Mouse (Mus musculus) adrenal gland, adult (tissue): ENCODE data around the gene Svbp.

Experiments used
- DNase-seq, 2 experiments: peaks; one replicate each; pipeline ENCODE4 v3.0.0; 2022 to 2023; ENCODE audit warnings: low spot score in 1 of 2; ENCODE audit not compliant: inconsistent age in 2 of 2

Svbp gene

GRCm38 (mm10) chr4:119244468-119245240, 49.5 kb downstream of the Svbp start:
- DNase-seq: no peak

- peak in 1 of 2 experiments; percentile 63 for DNase-seq
Measured at GRCm38 (mm10) chr4:119245556-119245955, 50.5 kb downstream of the Svbp start.

GRCm38 (mm10) chr4:119245961-119246360, 50.9 kb downstream of the Svbp start:
- no peak for DNase-seq

DNA sequence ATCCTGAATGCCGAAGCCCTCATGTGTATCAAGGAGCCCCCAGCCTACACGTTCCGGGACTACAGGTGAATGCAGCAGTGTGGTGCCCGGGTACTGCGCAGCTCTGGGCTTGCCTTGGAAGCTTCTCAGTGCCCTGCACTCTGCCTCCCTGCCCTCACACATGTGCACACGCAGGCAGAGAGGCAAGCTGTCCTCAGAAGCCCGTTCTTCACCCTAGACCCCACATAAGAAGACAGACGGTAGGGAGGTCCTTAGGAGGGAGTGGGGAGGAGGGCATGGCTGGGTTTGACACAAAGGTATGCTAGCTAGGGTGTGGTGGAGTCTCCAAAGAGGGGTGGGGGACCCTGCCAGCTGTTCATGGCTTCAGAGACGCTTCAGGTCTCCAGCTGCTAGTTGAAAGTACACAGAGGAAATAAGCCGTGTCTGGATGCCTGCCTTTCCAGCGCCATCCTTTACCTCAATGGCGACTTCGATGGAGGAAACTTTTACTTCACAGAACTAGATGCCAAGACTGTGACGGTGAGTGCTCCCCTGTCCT, 51.7 kb downstream of the Svbp start:
- DNase-seq: no peak

DNA sequence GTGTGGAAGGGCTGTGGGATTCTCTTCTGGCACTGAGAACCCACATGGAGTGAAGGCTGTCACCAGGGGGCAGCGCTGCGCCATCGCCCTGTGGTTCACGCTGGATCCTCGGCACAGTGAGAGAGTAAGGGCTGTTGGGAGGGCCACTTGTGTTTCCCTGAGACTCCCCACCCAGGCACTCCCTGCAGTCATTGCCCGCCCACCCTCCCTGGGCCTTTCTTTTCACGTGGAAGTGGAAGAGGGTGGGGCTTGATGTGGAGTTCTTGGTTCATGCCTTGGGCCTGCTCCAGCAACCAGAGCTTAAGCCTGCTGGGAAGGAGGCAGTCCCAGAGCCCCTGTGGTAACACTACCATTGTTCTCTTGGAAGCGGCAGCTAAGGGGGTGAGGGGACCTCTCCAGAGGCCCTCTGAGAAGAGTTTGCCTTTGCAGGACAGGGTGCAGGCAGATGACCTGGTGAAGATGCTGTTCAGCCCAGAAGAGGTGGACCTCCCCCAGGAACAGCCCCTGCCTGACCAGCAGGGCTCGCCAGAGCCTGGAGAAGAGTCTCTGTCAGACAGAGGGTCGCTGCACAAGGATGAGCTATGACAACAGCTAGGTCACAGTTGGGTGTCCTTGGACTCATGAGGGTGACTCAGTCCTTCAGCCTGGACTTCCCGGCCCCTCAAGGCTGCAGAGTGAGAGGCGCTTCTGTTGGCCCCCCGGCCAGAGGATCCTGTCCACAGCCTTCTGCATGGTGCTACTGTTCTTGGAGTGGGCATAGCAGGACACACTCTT, 52.5 kb downstream of the Svbp start:
- peak; percentile 85 to 93 for DNase-seq

- DNase-seq: peak in 1 of 2 experiments; percentile 40
Measured at GRCm38 (mm10) chr4:119248407-119248965, 53.4 kb downstream of the Svbp start.
